Mouse (Mus musculus): Measurements from ENCODE around the gene Phlpp1.
"Not testable (repeated sequence)": the region's sequence is repeated elsewhere in the genome, so short reads cannot be mapped to it uniquely, and the experiment has no call there.

The Phlpp1 gene

GRCm38 (mm10) chr1:106243371-106243770 is 71.8 kb downstream of the Phlpp1 start:
- no peak for DNase-seq (ENCODE audit: low read depth, low spot score)

DNA sequence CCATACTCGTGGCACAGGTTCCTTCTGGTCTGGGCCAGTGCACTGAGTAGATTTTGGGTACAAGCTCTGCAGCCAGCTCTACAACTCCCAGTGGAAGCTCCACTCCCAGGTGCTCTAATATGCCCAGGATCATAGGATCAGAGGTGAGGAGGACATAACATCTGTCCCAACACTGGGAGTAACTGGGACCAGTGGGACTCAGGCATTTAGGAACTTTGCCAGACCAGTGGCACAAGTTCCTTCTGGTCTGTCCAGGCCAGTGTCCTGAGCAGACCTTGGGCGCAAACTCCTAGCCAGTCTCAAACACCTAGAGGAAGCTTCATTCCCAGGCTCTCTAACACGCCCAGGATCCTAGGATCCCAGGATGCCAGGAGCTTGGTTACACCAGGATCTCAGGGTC is 72.7 kb downstream of the Phlpp1 start:
- DNase-seq (ENCODE audit: low read depth, low spot score), result no peak

- no peak for DNase-seq (ENCODE audit: low read depth, low spot score)
These were observed 82.5 kb downstream of the Phlpp1 start for GRCm38 (mm10) chr1:106254047-106254446.

GRCm38 (mm10) chr1:106257176-106257575 is 85.6 kb downstream of the Phlpp1 start:
- no peak for DNase-seq (ENCODE audit: low read depth, low spot score)

DNA sequence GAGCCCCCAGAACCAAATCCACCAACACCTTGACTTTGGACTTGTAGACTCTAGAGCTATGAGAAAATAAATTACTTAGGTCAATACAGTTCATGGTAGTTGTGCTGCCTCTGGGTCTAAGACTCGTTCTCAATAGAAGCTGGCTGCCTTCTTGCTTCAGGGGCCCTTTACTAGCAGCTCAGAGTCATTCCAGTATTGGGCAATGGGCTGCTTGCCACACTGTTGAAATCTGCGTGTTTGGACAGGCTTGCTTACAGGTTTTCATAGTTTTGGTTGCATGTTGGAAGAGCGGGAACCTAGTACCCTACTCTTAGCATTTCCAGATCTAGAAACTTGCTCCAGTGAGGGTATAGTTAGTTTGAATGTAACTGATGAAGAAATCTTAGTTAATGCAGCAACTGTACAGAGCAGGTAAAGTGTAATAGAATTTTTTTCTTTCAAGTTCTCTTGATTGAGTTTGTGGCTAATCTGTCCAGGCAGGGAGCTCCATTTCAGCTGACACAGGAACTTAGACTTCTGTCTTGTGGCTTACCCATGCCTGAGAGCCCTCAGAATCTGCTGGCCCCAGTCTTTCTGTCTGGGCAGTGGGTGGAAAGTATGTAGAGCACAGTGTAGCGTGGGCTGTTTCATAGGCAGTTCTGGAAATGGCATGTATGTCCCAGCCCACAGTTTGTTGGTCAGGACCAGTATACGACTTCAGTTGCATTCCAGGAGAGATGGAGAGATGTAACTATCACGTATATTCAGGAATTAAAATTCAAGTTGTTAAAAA is 96.7 kb downstream of the Phlpp1 start:
- no peak for DNase-seq (ENCODE audit: low read depth, low spot score)

- DNase-seq (ENCODE audit: low read depth, low spot score), result no peak
These were observed 97.8 kb downstream of the Phlpp1 start for GRCm38 (mm10) chr1:106269337-106269736.

DNA sequence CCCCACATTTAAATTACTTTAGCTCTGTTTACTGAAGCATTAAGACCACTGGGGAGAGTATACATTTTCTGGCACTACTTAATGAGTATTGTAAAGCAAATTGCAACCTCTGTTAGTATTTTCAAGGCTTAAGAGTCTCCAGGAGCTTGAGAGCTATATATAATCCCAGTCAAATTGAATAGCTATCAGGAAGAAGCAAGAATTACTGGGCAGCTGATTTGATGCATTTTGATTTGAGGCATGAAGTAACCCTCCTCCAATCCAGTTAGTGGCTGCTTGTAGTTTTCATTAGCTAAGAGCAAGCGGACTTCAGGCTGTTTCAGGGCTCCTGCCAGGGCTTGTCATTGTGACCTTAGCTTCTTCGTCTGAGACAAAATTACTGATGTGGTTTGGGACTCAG is 101.4 kb downstream of the Phlpp1 start:
- no peak for DNase-seq (ENCODE audit: low read depth, low spot score)

GRCm38 (mm10) chr1:106273801-106274200 is 102.2 kb downstream of the Phlpp1 start:
- DNase-seq (ENCODE audit: low read depth, low spot score), result no peak

DNA sequence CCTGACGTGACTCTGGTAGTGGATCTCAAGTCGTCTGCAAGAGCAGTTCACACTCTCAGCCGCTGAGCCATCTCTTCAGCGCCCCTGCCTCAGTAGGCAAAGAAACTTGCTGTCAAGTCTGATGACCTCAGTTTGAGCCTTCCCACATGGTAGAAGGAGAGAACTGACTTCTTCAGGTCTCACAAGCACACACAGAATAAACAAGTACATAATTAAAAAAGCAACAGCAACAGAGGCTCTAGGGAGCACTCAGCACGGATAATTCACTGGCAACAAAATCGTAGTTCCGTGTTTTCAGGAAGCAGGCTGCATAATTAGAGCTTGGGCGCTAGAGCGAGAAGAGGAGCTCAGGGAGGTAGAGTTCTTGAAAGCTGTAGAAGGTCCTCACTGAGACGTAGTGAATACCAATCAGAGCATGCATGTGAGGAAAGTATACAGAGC is 103.0 kb downstream of the Phlpp1 start:
- DNase-seq (ENCODE audit: low read depth, low spot score), result no peak

- DNase-seq (ENCODE audit: low read depth, low spot score), result no peak
These were observed 103.6 kb downstream of the Phlpp1 start for GRCm38 (mm10) chr1:106275142-106275541.

GRCm38 (mm10) chr1:106275731-106276130 is 104.2 kb downstream of the Phlpp1 start:
- no peak for DNase-seq (ENCODE audit: low read depth, low spot score)

- DNase-seq (ENCODE audit: low read depth, low spot score), result no peak
These were observed 105.3 kb downstream of the Phlpp1 start for GRCm38 (mm10) chr1:106276824-106277223.

DNA sequence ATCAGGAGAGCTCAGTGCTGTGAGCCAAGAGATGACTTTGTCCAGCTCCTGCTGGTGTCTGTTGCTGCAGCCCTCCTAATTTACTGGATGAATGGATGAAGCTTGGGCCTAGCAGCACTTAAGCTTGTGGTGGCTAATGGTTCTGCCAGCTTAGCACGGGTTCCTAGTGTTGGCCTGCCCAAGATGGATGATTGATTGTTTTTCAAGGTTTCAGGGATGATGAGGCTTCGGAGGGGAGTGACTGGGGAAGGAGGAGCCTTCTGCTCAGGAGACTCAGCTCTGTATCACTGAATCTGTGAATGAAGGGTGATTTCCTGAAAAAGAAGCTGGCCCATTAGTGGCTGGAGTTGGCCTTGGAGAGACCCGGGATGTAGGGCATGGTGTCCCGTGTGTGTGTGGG is 105.7 kb downstream of the Phlpp1 start:
- DNase-seq (ENCODE audit: low read depth, low spot score), result no peak

DNA sequence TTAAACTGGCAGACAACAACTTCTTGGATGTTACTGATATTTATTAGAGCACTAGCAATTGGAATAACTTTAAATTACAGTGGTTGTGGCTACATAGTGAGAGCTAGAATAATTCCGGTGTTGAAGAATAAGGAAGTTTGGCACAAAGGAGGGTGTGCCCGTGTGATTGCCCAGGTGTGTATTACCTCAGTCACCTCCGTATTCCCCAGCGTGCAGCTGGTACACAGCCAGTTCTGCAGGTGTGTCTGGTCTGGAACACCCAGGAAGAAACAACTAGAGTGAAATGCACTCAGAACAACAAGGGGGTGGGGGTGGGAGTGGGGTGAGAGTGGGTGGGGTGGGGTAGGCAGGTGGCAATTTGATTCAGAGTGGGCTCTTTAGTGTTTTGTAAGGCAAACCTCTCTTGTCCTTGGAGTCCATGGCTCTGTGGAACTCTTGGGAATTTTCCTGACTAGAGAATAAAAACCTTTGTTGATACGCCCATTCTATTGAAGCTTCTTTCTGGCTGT is 107.1 kb downstream of the Phlpp1 start:
- DNase-seq (ENCODE audit: low read depth, low spot score), result no peak

GRCm38 (mm10) chr1:106279404-106280123 is 108.0 kb downstream of the Phlpp1 start:
- DNase-seq (ENCODE audit: low read depth, low spot score), result no peak

- no peak for DNase-seq (ENCODE audit: low read depth, low spot score)
These were observed 108.8 kb downstream of the Phlpp1 start for GRCm38 (mm10) chr1:106280171-106280913.

GRCm38 (mm10) chr1:106286815-106287214 is 115.3 kb downstream of the Phlpp1 start:
- no peak for DNase-seq (ENCODE audit: low read depth, low spot score)

GRCm38 (mm10) chr1:106289065-106289464 is 117.5 kb downstream of the Phlpp1 start:
- no peak for DNase-seq (ENCODE audit: low read depth, low spot score)

DNA sequence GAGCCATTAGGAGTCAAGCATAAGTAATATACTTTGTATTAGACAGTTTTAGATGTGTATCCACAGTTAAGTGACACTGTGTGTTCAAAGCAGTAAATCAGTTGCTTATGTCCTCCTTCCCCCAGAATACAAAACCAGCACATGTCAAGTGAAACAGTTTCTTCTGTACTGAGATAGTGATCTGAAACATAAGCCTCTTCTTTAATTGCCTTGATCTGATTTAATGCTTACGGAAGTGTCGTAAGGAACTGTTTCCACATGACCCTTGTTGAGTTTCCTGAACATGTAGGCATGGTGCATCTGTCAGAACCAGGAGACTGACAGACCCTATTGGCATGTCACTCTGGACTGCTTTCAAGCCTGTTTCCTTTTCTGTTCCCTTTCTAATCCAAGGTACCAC is 118.0 kb downstream of the Phlpp1 start:
- DNase-seq (ENCODE audit: low read depth, low spot score), result no peak

DNA sequence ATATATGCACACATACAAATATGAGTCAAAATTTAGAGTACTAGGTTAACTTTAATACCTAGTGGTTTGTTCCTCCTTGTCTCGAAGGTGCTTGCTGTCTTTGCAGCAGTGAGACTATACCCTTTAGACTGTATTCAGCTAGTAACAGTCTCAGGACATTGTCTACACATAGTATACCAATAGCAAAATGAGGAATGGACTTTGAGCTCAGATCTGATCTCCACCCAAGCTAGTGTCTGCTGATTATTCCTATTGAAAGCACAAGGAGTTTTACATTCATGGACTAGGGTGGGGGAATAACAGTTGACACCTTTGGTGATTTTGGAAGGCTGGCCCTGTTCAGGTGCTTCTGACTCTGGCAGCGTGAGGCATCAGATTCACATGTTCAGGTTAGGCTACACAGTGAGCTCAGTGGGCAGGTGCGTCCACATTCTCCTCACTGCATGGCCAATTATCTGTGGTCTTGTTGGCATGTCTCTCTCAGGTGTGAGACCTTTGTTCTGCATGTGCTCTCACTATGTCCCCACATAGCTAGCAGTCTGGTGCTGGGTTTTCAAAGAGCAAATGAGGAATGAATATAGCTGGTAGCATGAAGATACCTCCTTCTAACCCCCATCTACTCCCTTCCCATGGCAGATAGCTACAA is 138.0 kb downstream of the Phlpp1 start:
- DNase-seq (ENCODE audit: low read depth, low spot score), result no peak

GRCm38 (mm10) chr1:106310285-106310684 is 138.7 kb downstream of the Phlpp1 start:
- no peak for DNase-seq (ENCODE audit: low read depth, low spot score)

DNA sequence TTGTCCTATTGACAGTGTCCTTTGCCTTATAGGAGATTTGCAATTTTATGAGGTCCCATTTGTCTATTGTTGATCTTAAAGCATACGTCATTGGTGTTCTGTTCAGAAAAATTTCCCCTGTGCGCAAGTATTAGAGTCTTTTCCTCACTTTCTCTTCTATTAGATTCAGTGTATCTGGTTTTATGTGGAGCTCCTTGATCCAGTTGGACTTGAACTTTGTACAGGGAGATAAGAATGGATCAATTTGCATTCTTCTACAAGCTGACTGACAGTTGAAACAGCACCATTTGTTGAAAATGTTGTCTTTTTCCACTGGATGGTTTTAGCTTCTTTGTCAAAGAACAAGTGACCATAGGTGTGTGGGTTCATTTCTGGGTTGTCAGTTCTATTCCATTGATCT is 140.3 kb downstream of the Phlpp1 start:
- not testable (repeated sequence) for DNase-seq (ENCODE audit: low read depth, low spot score)

Measured in retina, adult 2 months (tissue).